Mouse (Mus musculus): ENCODE measurements around the gene Asic2.

DNA sequence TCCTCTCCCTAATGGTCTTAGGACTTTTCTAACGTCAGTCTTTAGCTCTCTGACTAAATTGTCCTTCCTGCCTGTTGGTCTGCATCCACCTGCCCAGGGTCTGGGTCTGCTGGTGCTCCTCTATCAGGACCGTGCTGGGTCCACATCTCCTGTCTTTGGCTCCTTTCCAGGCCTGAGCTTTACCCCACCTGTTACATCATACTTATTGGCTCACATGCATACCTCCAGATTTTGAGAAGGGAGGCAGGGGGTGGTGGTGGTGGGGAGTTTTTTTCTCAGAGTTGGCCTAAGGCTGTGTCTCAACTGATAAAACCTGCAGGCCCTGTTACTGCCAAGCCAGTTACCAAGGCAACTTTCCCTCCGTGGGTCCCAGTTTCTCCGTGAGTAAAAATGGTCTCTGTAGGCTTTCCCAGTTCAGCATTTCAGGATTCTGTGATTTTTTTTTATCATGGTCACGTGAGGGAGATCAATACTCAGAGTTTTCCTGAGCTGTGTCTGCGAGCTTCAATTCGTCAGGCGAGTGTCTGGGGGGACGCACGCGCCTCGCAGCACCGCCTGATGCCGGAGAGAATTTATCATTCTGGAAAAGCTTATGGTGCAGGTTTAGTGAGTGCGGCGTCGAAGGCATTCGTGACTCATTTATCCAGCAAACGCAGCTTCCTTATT is 1044.8 kb downstream of the Asic2 start:
- TF ChIP-seq CTCF (IDR thresholded peaks at IDR 0.05; ENCODE audit: borderline replicate concordance, insufficient read depth, low read depth, low read length) = no peak
- TF ChIP-seq POLR2A (IDR thresholded peaks at IDR 0.05; ENCODE audit: borderline replicate concordance, insufficient read depth, low read length) = no peak
